Mouse (Mus musculus) thymus, adult 2 months (tissue): ENCODE data around the gene Adarb2. TPM values are rescaled to one million over a fixed set of nuclear protein-coding genes. Genes with fewer than 3 reads are reported as not detected.

ENCODE experiments used
- DNase-seq: peaks from one replicate; pipeline ENCODE4 v3.0.0; 2021
- H3K27ac ChIP-seq: fragments of 200-500 bp; 2 replicates; pipeline ENCODE4 v1.5.1; 2012; ENCODE audit warnings: low read length, control low read depth; ENCODE audit not compliant: control insufficient read depth, insufficient read depth
- H3K27me3 ChIP-seq: fragments of 200-500 bp; 2 replicates; pipeline ENCODE4 v1.6.1; 2012; ENCODE audit warnings: mild to moderate bottlenecking, low read length, moderate library complexity, mixed read lengths; ENCODE audit not compliant: control insufficient read depth, insufficient read depth
- H3K36me3 ChIP-seq: fragments of 200-500 bp; 2 replicates; pipeline ENCODE4 v1.6.1; 2012; ENCODE audit warnings: mild to moderate bottlenecking, low read length, moderate library complexity; ENCODE audit not compliant: control insufficient read depth, insufficient read depth
- H3K4me1 ChIP-seq: fragments of 200-500 bp; replicated peaks from 2 replicates; pipeline ENCODE4 v1.6.1; 2012; ENCODE audit warnings: low read length; ENCODE audit not compliant: control insufficient read depth, insufficient read depth
- H3K4me3 ChIP-seq: fragments of 200-500 bp; 2 replicates; pipeline ENCODE4 v1.5.1; 2012; ENCODE audit warnings: mild to moderate bottlenecking, low read length, control low read depth, moderate library complexity; ENCODE audit not compliant: control insufficient read depth, insufficient read depth
- CTCF ChIP-seq: fragments of 200-500 bp; IDR thresholded peaks from 2 replicates; pipeline ENCODE4 v1.5.1; 2012; ENCODE audit warnings: mild to moderate bottlenecking, control low read depth, low read length, moderate library complexity, borderline replicate concordance; ENCODE audit not compliant: control insufficient read depth, poor library complexity, insufficient read depth; ENCODE audit errors: extremely low read depth
- POLR2A ChIP-seq: fragments of 200-500 bp; IDR thresholded peaks from 2 replicates; pipeline ENCODE4 v1.6.1; 2012; ENCODE audit warnings: mild to moderate bottlenecking, low read length, control low read depth, moderate library complexity; ENCODE audit not compliant: control insufficient read depth, poor library complexity, insufficient read depth; ENCODE audit errors: extremely low read depth
- WGBS: fragments of 180-500 bp; shearing (Covaris S2); methylation state at CpG from one replicate; pipeline ENCODE4 v1.1.7; 2018; 5-methylcytosine and 5-hydroxymethylcytosine counted together
- polyA plus RNA-seq: library from polyadenylated mRNA; depleted of rRNA; stranded (reverse); fragments of >200 nt; gene quantifications from 2 replicates; pipeline ENCODE4 v1.2.3, GENCODE M21; 2012

Gene Adarb2
- polyA plus RNA-seq, 1 experiment, result not detected

GRCm38 (mm10) chr13:8698451-8698850 is 495.8 kb downstream of the Adarb2 start:
- H3K27me3 ChIP-seq, result no peaks in the 10 kb centered on the region
- no peak for DNase-seq
- no peaks in the 10 kb centered on the region for H3K4me1 ChIP-seq
- 89% methylated on average over 5 of the region's 5 CpGs for WGBS
- no peak for TF ChIP-seq CTCF
- TF ChIP-seq POLR2A, result no peak
- H3K36me3 ChIP-seq, result no peaks in the 10 kb centered on the region
- H3K4me3 ChIP-seq, result no peak overlapping the region
- H3K27ac ChIP-seq, result no peak overlapping the region

GRCm38 (mm10) chr13:8699831-8700230 is 497.2 kb downstream of the Adarb2 start:
- H3K27ac ChIP-seq, result no peak overlapping the region

DNA sequence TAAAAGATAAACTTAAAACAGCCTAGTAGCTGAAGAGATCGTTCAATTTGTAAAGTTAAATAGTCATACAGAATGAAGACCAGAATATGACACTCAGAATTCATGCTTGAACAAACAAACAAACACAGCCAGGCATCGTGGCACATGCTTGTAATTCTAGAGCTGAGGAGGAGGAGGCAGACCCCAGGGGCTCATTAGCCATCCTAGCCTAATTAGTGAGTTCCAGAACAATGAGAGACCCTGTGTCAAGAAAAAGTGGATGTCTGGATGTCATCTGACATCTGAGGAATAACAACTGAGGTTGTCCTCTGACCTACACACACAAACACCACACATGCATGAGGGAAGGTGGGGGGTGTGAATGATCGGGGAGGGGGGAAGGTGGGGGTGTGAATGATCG is 498.3 kb downstream of the Adarb2 start:
- TF ChIP-seq POLR2A (no peak), CTCF (no peak)
- no peak for DNase-seq
- no peaks in the 10 kb centered on the region for H3K27me3 ChIP-seq
- no peak overlapping the region for H3K4me3 ChIP-seq
- H3K27ac ChIP-seq, result no peak overlapping the region
- no peaks in the 10 kb centered on the region for H3K4me1 ChIP-seq
- no peaks in the 10 kb centered on the region for H3K36me3 ChIP-seq
- 92% methylated on average over 4 of the region's 4 CpGs for WGBS

More at GRCm38 (mm10) chr13:8699831-8700230, 497.2 kb downstream of the Adarb2 start:
- Histone ChIP-seq H3K36me3 (no peaks in the 10 kb centered on the region), H3K4me3 (no peak overlapping the region), H3K4me1 (no peaks in the 10 kb centered on the region), H3K27me3 (no peaks in the 10 kb centered on the region)
- no peak for TF ChIP-seq POLR2A
- TF ChIP-seq CTCF, result no peak
- WGBS, result 88% methylated on average over 3 of the region's 3 CpGs
- no peak for DNase-seq

GRCm38 (mm10) chr13:8705296-8705695 is 502.6 kb downstream of the Adarb2 start:
- no peak for TF ChIP-seq CTCF
- TF ChIP-seq POLR2A, result no peak
- no peaks in the 10 kb centered on the region for H3K27me3 ChIP-seq
- H3K36me3 ChIP-seq, result no peaks in the 10 kb centered on the region
- 80% methylated on average over 4 of the region's 4 CpGs for WGBS
- no peak overlapping the region for H3K27ac ChIP-seq
- no peak for DNase-seq
- no peaks in the 10 kb centered on the region for H3K4me1 ChIP-seq
- no peak overlapping the region for H3K4me3 ChIP-seq

DNA sequence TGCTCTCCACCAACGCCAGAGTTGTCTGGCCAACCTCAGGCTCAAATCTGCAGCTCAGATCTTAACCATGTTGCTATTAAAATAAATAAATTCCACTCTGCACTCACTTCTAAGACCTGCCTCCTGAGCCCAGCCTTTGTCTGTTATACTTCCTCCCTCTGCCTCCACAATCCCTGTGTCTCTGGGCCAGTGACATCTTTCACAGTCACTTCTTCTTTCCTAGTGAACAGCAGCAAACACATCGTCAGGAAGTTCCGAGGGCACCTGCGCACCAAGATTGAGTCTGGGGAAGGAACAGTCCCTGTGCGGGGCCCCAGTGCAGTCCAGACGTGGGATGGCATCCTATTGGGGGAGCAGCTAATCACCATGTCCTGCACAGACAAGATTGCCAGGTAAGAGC is 510.7 kb downstream of the Adarb2 start:
- Histone ChIP-seq H3K27ac (no peak overlapping the region), H3K4me1 (no peaks in the 10 kb centered on the region), H3K36me3 (no peaks in the 10 kb centered on the region), H3K4me3 (no peak overlapping the region), H3K27me3 (no peaks in the 10 kb centered on the region)
- 17% methylated on average over 6 of the region's 6 CpGs for WGBS
- DNase-seq, result no peak
- TF ChIP-seq POLR2A (no peak), CTCF (no peak)

DNA sequence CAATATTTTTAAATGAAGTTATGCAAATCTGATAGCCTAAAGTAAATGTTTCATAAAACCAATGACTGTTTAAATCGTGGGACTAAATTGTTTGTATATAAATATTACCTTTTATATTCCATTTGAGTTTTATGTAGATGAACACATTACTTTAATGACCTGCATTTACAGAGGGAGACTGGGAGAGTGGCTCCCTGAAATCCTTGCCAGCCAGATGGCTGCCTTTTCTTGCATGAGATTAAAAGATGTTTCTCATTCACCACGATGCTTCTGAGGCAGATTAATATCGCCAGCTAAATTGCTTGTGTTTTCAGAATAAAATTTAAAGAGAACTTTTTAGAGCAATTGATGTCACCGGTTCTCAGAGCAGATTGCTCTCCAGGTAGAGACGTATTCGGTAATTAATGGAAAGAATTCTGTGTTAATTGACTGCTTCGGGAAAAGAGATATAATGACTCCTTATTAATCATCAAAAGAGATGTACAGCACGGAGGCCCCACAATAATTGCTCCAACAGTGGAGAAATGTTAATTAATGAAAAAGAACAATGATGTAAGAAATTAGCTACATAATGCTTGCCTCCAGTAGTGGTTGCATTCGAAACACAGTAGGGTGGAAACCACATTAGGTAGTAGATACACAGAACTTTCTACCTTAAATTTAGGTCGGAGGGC is 527.4 kb downstream of the Adarb2 start:
- whole genome bisulfite sequencing, result 93% methylated on average over 10 of the region's 10 CpGs
- H3K27ac ChIP-seq, result no peak overlapping the region
- H3K4me1 ChIP-seq, result no peaks in the 10 kb centered on the region
- no peak for DNase-seq
- TF ChIP-seq POLR2A (no peak), CTCF (no peak)
- no peaks in the 10 kb centered on the region for H3K27me3 ChIP-seq
- H3K36me3 ChIP-seq, result no peaks in the 10 kb centered on the region
- no peak overlapping the region for H3K4me3 ChIP-seq
